Mouse (Mus musculus) brain, embryonic 14.5 days (tissue): Measurements from ENCODE around the gene Ank2.

Experiments used
- CTCF ChIP-seq: fragments of 200-500 bp; IDR thresholded peaks from 2 replicates; pipeline ENCODE4 v1.5.1; 2012; ENCODE audit warnings: inconsistent platforms, mild to moderate bottlenecking, moderate library complexity, borderline replicate concordance; ENCODE audit not compliant: insufficient read depth, insufficient read length; ENCODE audit errors: extremely low read depth
- POLR2A ChIP-seq: fragments of 200-500 bp; IDR thresholded peaks from 2 replicates; pipeline ENCODE4 v1.6.1; 2012; ENCODE audit warnings: mild to moderate bottlenecking, inconsistent platforms, borderline replicate concordance; ENCODE audit not compliant: poor library complexity, insufficient read depth, insufficient read length, severe bottlenecking; ENCODE audit errors: extremely low read depth

DNA sequence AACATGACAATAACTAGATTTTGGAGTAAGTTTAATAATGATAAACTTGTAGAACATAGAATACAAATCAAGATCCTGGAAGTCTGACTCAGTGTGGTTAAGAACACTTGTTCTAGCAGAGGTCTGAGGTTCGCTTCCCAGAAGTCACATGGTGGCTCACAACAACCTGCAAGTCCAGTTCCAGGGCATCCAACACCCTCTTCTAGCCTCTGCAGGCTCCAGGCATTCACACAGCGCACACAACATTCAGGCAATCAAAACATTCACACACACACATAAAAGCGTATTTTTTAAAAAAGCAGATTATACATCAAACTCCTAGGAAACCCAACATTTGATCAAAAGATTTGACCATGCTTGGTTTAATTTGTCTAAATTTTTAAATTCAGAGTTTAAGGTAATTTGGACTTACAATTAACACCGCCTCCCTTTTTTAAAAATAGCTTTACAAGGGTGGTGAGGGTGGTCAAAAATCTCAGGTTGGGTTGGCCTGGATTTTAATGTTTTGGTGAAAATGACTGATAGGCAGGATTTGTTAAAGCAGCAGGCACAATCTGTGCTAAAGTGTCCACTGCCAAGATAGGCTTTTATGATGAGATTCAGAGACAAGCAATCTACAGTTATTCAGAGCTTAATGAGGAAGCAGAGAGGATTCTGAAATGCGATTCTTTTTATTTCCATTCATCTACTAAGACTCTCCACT, 310.9 kb downstream of the Ank2 start:
- TF ChIP-seq CTCF, result no peak
- TF ChIP-seq POLR2A, result no peak
